In the genomic region with DNA sequence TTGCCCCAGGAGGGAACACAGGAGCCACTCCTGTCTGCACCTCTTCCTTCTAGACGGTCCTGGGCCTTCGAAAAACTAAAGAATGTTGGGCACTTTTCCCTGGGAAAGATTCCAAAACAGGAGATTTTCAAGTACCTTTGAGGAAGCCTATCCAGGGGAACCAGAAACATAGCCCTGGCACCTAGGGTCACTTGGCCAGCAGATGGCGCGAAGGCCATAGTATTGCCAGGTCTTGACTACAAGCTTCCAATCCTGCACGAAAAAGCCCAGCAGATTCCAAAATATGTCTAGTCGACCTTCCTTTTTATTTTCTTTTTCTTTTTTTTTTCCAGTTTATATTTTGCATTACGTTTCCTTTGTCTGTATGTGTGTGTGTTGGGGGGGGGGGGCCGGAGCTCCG, we compare ENCODE assay signal across 8 mouse cellular contexts. TPM values are rescaled to one million over a fixed set of nuclear protein-coding genes. Genes with fewer than 3 reads are reported as not detected.
DNase-seq lines count a peak whose midpoint lies in the region; ATAC-seq and TF ChIP-seq lines count a peak whose summit lies in the region.

No protein-coding gene starts in this region.

- H3K4me3 ChIP-seq in limb, embryonic 14.5 days (replicated peaks; ENCODE audit: low read length) = no peak overlapping the region

- no peaks in the 10 kb centered on the region for H3K9me3 ChIP-seq in limb, embryonic 14.5 days (ENCODE audit: control insufficient read depth, low read length)

- no peak overlapping the region for H3K9ac ChIP-seq in limb, embryonic 14.5 days (ENCODE audit: low read depth, low read length, severe bottlenecking)

- no peak overlapping the region for H3K27ac ChIP-seq in limb, embryonic 14.5 days (replicated peaks; ENCODE audit: low read depth, low read length)

- TF ChIP-seq POLR2A in limb, embryonic 14.5 days (IDR thresholded peaks at IDR 0.05; ENCODE audit: borderline replicate concordance, extremely low read depth, insufficient read depth, insufficient read length) = no peak

- intact Hi-C loops in left cerebral cortex, postnatal 4 days (cut with DNase I) = no loop called here

- no peaks in the 10 kb centered on the region for H3K36me3 ChIP-seq in limb, embryonic 14.5 days (ENCODE audit: control insufficient read depth, insufficient read depth, low read length)

- no peaks in the 10 kb centered on the region for H3K27me3 ChIP-seq in limb, embryonic 14.5 days (ENCODE audit: control insufficient read depth, insufficient read depth, low read length)

- 53% methylated on average over 9 of the region's 9 CpGs for WGBS in limb, embryonic 14.5 days

- DNase-seq in cerebellum, postnatal 25 days = peak; percentile 41 to 68
- peak; percentile 39 for DNase-seq in left cerebral cortex, postnatal 4 days
- no peak for DNase-seq in left cerebral cortex, adult 11 months (ENCODE audit: low spot score)
- peak; percentile 69 for DNase-seq in adipocyte (ENCODE audit: low spot score)
- DNase-seq in limb, embryonic 14.5 days (ENCODE audit: low spot score) = peak; percentile 47
- DNase-seq in urinary bladder, postnatal 4 days (ENCODE audit: low spot score in 2 of 2) = no peak

- no peaks in the 10 kb centered on the region for H3K4me1 ChIP-seq in limb, embryonic 14.5 days (ENCODE audit: control insufficient read depth, insufficient read depth, low read length)

- no peak for ATAC-seq in cerebellum, adult (ENCODE audit: insufficient number of reproducible peaks, low FRiP score, low TSS enrichment)
- no peak for ATAC-seq in limb, embryonic 14.5 days (ENCODE audit: low FRiP score, low read depth)
- no peak for ATAC-seq in megakaryocyte-erythroid progenitor cell, adult 5-6 weeks (replicated peaks; ENCODE audit: low FRiP score, low TSS enrichment, poor library complexity, severe bottlenecking)

- no peak overlapping the region for H3K4me2 ChIP-seq in limb, embryonic 14.5 days (replicated peaks; ENCODE audit: low read depth, low read length, severe bottlenecking)

RNA-seq across cellular contexts. Expression of gene Ngp, which starts 5.8 kb away (rescaled TPM):
- total RNA-seq in left cerebral cortex, postnatal 4 days (2021) = under 1 TPM in 1 of 2 experiments, not detected in 1; 0.42 TPM
- polyA plus RNA-seq in limb, embryonic 14.5 days (2012; rRNA removed) = 1.5 and 3.8 TPM in 2 replicates
- 2.2 and 5.9 TPM in 2 replicates for polyA plus RNA-seq in limb, embryonic 14.5 days (2014; fragmentation: Nextera tagmentation; extraction: Ambion mirVana)
- total RNA-seq in megakaryocyte-erythroid progenitor cell, adult 5-6 weeks (2014; fragmentation: Nextera tagmentation) = 415 TPM in 1 of 2 replicates, not detected in the other
- total RNA-seq in megakaryocyte-erythroid progenitor cell, adult 5-6 weeks (2017) = 12.5 and 64.5 TPM in 2 replicates

RNA-seq across cellular contexts. Expression of gene Ptpn23, which starts 5.8 kb away (rescaled TPM):
- 10 to 100 TPM; 66.7 to 73.3 TPM for total RNA-seq in left cerebral cortex, postnatal 4 days (2021)
- polyA plus RNA-seq in limb, embryonic 14.5 days (2012; rRNA removed) = 44.5 and 53.2 TPM in 2 replicates
- 18.5 and 22.4 TPM in 2 replicates for polyA plus RNA-seq in limb, embryonic 14.5 days (2014; fragmentation: Nextera tagmentation; extraction: Ambion mirVana)
- 17.7 and 24.3 TPM in 2 replicates for total RNA-seq in megakaryocyte-erythroid progenitor cell, adult 5-6 weeks (2014; fragmentation: Nextera tagmentation)
- 1.9 and 11.0 TPM in 2 replicates for total RNA-seq in megakaryocyte-erythroid progenitor cell, adult 5-6 weeks (2017)

Comparison
In these comparisons a context has a peak if more than half of its experiments do, and no peak if none do; other contexts are left out.
1. DNase-seq: peak in cerebellum, postnatal 25 days (2 of 2), left cerebral cortex, postnatal 4 days (single experiment), adipocyte (single experiment) and limb, embryonic 14.5 days (single experiment); none in left cerebral cortex, adult 11 months (single experiment) and urinary bladder, postnatal 4 days (0 of 2).